Mouse (Mus musculus) liver, adult 2 months (tissue): ENCODE results near the gene Prdx2.

ENCODE experiments used
- CTCF ChIP-seq: fragments of 200-500 bp; IDR thresholded peaks from 2 replicates; pipeline ENCODE4 v1.5.1; 2011; ENCODE audit warnings: low read depth, low read length, control low read depth
- POLR2A ChIP-seq: fragments of 200-500 bp; IDR thresholded peaks from 2 replicates; pipeline ENCODE4 v1.6.1; 2011; ENCODE audit warnings: low read length, control low read depth; ENCODE audit not compliant: insufficient read depth; ENCODE audit errors: extremely low read depth

- no peak for TF ChIP-seq CTCF
- TF ChIP-seq POLR2A, result no peak
Measured at GRCm38 (mm10) chr8:84987903-84988302, 18.5 kb downstream of the Prdx2 start.
